Mouse (Mus musculus) G1E-ER4 (cell line): ENCODE measurements around the gene Palm2. TPM values are rescaled to one million over a fixed set of nuclear protein-coding genes. Genes with fewer than 3 reads are reported as not detected.

Experiments
- GATA1 ChIP-seq: IDR thresholded peaks from one replicate; pipeline ENCODE4 v1.8.0; 2012; ENCODE audit warnings: low read length, inconsistent platforms
- polyA plus RNA-seq: library from polyadenylated mRNA; stranded (reverse); fragments of >175 nt; gene quantifications from 2 replicates; pipeline ENCODE4 v1.2.3, GENCODE M21; 2012

Gene Palm2
- polyA plus RNA-seq, 1 experiment: not detected

DNA sequence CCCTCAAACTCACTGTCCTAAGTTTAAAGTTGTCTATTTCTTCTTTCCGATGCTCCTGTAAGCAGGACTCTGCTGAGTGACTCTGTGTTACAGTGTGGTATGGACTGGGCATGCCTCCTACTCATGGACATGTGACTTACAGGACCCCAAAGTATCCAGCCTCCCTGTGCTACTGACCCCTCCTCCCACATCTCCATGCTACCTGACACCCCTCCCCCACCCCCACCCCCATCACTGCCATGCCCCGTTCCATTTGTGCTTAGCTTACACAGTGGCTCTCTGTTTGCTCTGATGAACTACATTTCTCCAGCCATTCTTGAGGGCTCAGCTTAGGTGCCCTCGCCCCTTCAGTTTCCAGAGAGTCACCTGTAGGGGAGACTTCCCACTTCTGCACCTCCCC lies 252.7 kb downstream of the Palm2 start:
- TF ChIP-seq GATA1: no peak

GRCm38 (mm10) chr4:57687583-57687982 lies 253.5 kb downstream of the Palm2 start:
- TF ChIP-seq GATA1: no peak

GRCm38 (mm10) chr4:57688131-57688530 lies 254.1 kb downstream of the Palm2 start:
- no peak for TF ChIP-seq GATA1

DNA sequence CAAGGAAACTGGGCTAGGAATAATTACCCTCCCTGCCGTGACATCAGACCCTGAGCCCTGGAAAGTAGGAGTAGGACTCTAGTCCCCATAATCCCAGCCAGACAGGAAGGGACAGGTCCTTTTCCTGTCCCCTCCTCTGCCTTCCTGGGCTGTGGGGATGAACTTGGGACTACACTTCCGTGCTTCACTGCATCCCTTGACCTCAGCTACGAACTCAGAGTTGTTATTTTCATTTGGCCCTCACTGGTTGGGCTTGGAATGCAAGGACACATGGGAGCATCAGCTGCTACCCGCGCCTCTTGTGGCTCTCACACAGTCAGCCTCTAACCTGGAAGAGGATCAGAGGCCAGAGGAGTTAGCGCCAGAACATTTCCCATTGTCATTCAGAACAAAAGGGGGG lies 256.0 kb downstream of the Palm2 start:
- no peak for TF ChIP-seq GATA1

GRCm38 (mm10) chr4:57690805-57691204 lies 256.8 kb downstream of the Palm2 start:
- TF ChIP-seq GATA1: no peak

DNA sequence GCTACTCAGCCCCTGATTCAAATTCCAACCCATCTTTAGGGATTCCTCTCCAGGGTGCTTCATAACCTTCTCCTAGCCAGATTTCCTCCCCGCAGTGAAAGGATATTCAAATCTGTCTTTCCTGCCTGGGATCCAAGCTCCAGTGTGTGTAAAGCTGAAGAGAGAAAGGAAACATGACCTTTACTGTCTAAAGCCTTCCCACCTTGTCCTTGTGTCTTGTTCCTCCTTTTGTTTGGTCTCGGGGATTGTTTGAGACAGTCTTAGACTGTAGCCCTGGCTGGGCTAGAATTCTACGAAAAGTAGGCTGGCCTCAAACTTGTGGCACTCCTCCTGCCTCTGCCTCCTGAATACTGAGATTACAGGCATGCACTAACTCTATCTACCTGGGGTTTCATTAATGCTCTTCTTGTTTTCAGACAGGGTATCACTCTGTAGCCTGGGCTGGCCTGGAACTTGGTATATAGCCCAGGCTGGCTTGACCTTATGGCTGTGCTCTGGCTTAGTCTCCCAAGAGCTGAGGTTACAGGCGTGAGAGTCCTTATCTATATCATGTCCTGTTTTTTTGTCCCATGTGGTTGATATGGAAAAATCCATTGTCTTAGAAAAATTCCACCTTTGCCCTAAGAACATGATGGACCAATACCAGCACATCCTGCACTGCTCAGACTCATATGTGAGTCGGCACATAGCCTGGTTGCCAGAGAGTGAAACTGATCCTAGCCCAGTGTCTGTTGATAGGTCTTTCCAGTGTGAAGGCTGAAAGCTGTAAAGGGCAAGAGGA lies 260.5 kb downstream of the Palm2 start:
- TF ChIP-seq GATA1: no peak

DNA sequence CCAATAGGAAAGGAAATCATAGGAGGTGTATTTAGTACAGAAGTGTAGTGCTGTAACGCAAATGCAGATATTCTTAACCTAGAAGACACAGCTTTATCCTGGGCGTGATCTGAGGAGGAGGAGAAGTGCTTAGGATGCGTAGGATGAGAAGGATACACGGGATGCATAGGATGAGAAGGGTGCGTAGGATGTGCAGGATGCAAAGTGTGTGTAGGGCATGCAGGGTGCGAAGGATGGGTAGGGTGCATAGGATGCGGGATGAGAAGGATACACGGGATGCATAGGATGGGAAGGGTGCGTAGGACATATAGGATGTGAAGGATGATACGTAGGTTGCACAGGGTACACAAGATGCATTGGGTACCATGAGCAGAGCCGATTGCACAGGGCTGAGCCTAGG lies 262.9 kb downstream of the Palm2 start:
- no peak for TF ChIP-seq GATA1

GRCm38 (mm10) chr4:57697918-57698611 lies 264.0 kb downstream of the Palm2 start:
- TF ChIP-seq GATA1: no peak

DNA sequence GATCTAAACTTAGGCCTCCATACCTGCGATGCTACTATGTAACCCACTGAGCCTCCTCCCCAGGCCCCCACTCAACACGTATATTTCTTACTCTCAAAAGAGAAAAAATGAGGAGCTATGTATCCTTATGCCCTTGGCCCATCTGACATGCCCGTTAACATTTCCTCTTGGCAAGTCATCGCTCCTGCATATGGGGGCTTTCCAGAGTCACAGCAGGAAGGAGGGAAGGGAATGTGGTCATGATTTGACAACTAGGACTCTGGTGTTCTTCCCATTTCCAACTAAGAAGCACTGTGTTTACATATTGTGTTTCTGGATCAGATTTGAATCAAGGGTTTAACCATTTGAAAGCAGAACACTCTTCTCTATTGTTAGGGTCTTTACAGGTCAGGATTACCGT lies 267.5 kb downstream of the Palm2 start:
- no peak for TF ChIP-seq GATA1

- no peak for TF ChIP-seq GATA1
Measured at GRCm38 (mm10) chr4:57703574-57704470, 269.8 kb downstream of the Palm2 start.

GRCm38 (mm10) chr4:57704575-57704974 lies 270.5 kb downstream of the Palm2 start:
- TF ChIP-seq GATA1: no peak

GRCm38 (mm10) chr4:57715849-57716248 lies 281.8 kb downstream of the Palm2 start:
- TF ChIP-seq GATA1: no peak

DNA sequence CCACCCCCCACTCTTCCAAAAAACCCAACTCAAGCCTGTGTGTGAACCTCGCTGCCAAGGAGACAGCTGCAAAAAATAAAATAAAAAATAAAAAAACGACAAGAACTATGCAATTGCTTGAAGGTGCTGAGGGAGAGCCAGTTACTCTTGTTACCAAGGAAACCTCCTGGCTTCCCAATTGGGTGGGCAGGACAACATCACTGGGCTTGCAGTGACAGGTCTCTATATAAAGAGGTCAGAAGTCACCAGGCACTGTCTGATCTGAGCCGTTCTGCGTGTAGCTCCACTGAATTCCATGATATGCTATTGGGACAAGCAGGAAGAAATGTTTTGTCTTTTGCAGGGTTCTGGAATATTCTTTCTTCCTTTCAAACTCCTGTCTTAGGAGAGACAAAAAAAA lies 282.7 kb downstream of the Palm2 start:
- no peak for TF ChIP-seq GATA1

DNA sequence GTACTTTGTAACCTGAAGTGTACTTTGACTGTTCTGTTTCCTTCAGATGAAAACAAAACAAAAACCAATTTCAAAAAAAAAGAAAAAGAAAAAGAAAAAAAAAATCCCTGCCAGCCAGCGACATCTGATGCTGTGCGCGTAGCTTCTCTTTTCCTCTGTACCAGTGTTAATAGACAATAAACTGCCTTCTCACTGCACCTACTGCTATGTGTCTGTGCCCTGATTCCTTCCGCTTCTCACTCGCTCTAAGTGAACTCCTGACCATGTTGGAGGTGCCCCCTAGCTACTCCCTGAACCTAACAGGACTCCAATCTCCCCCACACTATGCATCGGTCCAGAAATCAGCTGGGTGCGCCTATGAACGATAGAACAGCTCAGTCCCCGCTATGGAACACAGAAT lies 283.3 kb downstream of the Palm2 start, which contains the start of gene Akap2:
Gene Akap2 (plus strand): TSS at position 304 of the 400 bp plus-strand sequence.
- no peak for TF ChIP-seq GATA1

GRCm38 (mm10) chr4:57719370-57719769 lies 285.3 kb downstream of the Palm2 start:
- TF ChIP-seq GATA1: no peak

DNA sequence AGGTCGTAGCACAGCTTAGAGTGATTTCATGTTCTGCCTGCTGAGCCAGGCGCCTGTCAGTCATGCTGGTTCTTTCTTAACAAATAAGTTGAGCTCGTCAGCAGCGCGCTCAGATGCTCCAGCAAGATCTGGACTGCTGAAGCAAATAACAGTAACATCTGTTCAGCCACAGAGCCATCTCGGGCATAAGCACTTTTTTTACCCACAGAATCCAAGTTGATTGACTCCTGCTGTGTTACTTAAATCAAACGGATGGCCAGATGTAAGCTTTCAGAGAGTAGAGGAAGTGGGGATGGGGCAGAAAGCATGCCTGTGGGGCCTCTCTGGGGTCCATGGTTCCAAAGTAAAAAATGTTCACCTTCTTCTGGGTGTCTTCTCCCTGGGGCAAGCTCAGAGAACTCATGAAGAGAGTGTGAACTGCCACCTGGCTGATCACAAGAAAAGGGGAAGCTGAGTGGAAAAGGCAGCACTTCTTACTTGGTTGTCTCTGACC lies 286.9 kb downstream of the Palm2 start:
- no peak for TF ChIP-seq GATA1
